Mouse (Mus musculus): ENCODE data around the gene Phldb3.

Gene Phldb3

DNA sequence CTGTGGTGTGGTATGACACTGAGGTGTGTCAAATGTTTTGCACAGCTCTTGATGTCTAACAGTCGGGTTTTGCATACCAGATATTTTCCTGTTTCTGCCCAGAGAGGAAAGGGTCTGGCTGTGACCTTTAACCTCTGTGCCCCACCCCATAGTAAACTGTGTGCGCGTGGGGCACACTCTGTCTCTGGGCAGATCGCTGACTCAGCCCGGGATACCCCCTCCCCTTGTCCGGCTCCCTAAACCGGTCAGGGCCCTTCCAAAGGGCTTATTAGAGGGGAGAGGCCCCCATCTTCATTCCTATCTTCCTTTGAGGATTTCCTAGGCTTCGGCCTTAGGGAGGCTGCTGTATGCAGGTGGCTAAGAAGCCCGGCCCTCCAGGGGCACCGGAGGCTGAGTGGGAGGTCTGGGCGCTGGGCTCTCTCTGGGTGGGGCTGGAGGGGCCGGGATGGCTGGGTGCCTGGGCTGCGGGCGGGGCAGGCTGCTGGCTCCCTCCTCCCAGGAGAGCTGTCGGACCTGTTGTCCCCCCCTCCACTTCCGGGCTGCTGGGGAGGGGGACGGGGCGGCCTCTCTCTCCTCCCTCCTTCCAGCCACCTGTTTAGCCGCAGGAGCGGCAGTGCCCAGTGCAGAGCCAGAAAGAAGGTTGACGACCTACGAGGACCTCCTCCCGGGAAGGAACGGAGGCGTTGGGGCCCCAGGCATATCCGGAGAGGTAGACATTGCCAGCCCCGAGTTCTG, at the start of gene Phldb3:
Gene Phldb3, plus strand, starts transcription at position 620 of the 735 bp plus-strand sequence.
- DNase-seq, result peak; percentile 6

DNA sequence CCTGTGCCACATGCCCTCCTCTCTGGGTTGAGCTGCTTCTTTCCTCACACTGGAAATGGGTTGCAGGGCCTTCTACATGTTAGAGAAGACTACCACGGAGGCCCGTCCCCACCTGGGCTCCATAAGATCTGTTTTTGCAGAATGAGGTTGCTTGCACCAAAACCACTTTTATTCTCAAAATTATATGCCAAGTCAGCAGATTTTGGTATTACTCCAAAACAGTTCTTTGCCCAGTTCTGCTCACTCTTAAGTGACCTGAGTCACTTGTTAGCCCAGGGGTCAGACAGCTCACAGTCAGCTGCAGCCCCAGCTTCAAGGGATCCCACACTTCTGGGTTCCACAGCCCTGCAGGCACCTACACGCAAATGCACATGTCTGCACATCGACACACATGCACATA, 49.1 kb upstream of the Phldb3 start:
- no peak for DNase-seq

DNA sequence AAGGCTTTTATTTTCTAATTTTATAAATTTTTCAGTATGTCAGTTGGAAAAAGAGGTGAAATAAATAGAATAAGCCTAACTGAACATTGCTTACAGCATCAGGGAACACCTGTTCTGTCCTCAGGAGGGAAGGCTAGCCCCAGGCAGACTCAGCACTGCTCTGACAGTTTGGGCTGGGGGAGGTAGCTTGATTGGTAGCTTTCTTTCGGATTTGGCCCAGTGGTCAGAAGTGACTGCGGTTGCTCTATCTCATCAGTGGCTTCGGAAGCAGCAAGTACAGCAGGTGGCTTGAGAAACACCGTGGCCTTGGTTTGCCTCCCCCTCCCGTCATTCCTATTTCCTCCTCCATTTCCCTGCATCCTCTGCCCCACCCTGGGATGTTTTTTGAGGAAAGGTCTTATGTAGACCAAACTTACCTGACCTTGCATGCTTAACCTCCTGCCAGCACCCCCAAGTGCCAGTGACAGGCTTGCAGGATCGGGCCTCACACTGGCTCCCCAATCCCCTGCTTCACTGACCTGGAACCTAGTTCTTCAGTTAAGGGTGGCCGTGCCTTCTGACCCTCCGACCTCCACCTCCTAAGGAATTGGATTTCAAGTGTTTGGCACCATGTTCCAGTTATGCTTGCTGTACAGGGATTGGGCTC, 47.2 kb upstream of the Phldb3 start:
- DNase-seq, result no peak

DNA sequence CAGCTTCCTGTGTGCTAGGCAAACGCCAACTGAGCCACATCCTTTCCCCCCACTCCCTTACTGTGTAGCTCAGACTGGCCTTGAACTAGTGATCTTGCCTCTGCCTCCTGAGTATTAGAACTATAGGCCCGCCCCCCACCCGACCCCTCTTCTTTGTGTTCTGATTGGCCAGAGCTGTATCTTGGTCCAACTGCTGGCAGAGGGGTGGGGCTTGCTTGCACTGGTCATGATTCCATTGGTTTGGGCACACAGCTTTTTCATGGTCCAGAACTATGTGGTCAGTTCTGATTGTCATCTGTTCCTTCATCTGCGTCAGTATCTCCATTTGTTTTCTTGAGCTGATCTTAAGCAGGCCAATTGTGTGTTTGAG, 46.7 kb upstream of the Phldb3 start:
- no peak for DNase-seq

DNA sequence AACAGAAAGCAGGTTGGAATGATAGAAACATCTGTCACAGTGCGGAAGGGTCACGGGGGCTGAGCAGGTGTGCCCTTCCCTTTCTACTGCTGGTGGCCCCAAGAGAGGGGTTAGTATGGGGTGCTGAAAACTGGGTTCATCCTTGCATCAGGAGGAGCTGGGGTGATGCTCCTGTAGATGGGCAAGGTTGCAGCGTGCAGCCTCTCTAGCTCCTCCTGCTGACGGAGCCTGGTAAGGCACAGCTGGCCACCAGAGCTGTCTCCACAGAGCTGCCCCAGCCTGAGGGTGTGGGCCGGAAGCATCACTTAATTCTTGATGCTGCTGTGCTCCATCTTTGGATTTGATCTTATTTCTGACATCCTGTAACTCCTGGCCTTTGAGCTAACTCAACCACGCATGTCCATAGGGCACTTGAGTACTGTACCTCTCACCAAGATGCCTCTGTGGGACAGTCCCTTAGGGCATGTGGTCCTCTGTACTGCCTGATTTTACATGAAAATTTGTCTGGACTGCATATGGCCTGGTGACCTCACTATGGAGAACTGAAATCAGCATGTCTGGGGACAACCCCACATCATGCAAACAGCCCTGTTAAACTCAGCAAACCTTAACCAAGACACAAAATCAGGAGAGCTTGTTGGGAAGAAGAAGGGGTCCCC, 45.8 kb upstream of the Phldb3 start:
- DNase-seq, result peak; percentile 71

DNA sequence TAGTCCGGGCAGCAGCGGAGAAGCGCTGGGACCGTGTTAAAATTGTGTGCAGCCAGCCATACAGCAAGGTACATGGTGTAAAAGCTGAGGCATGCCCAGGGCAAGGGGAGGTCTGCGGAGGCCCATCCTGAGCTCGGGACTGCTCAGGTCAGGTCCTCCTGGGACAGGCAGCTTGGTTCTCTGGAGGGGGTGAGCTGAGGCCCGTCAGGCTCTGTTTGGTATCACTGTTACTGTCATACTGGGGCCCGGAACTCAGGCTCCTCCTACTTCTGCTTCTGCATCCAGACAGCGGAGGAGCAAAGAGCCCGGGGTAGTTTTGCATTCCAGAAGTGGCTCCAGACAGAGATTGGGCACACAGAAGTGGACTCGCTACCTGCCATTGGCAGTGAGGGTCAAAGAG, 44.9 kb upstream of the Phldb3 start:
- DNase-seq, result no peak

DNA sequence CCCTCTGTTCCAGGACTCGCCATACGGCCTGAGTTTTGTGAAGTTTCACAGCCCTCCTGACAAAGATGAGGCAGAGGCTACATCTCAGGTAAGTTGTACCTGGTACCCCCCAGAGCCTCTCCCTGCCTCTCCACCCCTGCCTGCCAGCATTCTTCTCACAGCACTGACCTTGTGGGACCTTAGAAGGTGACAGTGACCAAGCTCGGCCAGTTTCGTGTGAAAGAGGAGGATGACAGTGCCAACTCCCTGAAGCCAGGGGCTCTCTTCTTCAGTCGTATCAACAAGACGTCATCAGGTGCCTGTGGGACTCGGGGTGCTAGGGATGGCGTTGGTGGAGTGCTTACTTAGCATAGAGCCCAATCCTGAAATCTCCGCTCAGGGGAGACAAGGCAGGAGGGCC, 44.4 kb upstream of the Phldb3 start:
- DNase-seq, result no peak

DNA sequence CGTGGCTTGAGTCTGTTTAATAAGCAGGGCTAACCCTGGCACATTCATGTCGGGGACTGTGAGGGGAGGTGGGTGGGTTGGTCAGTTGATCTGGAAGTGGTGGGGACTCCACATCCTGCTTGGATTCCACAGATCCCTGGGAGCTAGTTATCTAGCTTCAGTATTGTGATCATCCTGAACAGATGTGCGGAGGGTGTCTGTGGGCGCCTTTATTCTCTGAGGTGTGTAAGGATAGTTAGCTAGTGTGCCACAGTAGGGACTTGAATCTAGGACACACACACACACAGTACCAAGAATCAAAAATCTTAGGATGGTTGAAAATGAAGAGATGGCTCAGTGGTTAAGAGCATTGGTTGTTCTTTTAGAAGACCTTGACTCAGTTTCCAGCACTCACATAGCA, 42.1 kb upstream of the Phldb3 start:
- DNase-seq, result no peak

DNA sequence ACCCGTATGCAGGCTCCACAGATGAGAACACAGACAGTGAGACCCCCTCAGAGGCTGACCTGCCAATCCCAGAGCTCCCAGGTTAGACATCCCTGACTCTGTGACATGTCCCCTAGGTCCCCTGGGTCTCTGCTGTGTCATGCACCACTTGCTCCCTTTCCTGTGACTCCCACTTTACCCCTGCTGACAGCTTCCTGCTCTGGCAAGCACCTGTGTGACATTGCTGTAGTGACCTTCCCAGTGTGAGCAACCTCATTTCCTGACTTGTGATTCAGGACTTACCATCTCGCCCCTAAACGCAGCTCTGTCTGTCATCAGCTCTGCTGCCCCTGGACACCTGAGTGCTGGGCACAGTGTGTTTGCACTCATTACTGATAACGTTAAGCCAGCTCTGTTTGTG, 39.5 kb upstream of the Phldb3 start:
- DNase-seq, result no peak

DNA sequence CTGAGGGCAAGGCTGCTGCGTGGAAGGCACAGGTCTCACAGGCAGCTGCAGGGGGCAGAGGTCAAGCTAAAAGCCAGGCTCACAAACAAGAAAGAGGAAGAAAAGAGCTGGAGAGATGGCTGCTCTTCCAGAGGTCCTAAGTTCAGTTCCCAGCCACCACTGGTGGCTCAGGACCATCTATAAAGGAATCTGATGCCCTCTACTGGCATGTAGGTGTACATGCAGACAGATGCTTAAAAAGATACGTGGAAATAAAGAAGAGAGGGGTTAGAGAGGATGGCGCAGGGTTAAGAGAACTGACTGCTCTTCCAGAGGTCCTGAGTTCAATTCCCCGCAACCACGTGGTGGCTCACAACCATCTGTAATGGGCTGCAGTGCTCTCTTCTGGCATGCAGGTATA, 38.1 kb upstream of the Phldb3 start:
- DNase-seq, result no peak

DNA sequence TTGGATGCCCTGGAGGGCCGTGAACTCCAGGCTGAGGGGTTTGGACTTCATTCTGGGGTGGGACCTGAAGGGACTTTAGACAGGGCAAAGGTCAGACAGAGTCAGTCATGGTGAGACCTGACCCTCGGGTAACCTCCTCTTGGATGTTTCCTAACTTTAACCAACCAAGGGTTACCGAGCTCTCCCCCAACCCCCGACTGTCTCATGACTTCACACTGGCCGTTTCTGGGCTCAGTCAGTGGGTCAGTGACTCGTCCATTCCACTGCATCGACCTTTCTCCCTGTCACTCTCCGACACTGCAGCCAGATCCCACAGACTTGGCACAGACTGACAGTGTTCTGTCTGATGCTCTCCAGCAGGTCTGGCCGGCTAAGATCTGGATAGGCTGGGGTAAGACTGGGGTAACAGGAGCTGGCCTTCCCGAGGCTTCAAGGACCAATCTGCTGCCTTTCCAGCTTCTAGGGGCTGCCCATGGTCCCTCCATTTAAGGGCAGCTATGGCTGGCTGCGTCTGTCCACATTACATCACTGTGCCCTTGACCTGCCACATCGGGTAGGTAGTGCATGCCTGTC, 36.3 kb upstream of the Phldb3 start:
- no peak for DNase-seq

DNA sequence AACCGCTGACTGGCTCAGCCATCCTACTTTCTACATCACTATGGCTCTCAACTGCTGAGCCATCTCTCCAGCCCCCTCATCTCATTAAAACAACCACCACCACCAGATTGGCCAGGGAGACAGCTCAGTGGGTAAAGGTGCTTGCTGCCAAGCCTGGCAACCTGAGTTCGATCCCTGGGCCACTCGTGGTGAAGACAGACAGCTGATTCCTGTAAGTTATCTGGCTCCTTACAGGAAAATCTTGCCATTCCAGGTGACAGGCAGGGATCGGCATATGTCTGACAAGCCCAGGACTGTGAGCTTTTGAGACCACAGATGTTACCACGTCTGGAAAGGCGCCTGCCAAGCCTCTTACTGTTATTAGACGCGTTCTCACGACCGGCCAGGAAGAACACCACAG, 32.8 kb upstream of the Phldb3 start:
- DNase-seq, result no peak

DNA sequence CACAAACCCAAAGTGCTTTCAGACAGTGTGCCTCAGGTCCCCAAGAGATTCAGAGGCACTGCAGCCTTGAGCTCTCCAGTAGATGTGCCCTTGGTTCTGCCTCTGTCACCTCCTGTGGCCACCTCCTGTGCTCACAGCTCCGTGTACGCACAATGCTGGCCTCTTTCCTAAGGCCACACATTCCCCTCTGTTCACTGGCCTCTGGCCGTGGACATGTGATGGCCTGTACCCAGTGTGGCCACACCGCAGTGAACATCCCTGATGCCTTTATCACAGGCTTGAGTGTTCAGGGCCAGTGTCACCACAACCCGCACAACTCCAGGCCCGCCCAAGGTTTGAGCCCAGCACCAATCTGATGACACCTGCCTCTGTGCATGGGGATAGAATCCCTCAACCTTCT, 25.7 kb upstream of the Phldb3 start:
- DNase-seq, result no peak

DNA sequence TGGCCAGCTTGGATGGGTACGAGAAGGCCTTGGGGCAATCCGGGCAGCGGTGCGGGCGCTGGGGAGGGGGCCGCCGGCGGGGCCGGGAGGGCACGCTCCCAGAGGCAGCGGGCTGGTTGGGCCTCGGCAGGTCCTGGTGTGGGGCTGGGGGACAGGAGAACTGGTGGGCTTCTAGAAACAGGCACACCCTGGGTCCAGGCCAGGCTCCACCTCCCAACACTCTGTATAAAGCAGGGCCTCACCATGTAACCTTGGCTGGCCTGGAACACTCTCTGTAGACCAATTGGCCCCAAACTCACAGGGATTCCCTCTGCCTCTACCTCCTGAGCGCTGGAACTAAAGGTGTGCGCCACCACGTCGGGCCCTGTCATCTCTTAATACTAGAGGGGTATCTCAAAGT, 24.6 kb upstream of the Phldb3 start:
- no peak for DNase-seq

DNA sequence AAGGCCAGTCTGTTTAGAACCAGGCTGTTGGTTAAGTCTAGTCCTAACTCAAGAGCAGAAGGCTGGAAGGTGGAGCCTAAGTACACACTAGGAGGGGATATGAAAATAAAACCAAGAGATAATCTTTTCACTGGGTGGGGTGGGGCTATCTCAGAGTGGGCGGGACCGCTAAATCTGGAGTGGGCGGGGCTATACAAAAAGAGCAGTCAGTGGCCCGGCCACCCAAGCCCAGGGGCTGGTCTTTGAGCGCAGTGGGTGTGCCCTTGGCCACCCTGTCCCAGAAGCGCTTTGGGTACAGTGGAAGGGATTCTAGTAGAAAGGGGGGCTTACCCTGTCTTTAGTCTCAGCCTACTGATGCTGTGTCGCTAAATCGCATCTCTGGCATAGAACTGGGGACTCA, 23.7 kb upstream of the Phldb3 start:
- DNase-seq, result no peak

DNA sequence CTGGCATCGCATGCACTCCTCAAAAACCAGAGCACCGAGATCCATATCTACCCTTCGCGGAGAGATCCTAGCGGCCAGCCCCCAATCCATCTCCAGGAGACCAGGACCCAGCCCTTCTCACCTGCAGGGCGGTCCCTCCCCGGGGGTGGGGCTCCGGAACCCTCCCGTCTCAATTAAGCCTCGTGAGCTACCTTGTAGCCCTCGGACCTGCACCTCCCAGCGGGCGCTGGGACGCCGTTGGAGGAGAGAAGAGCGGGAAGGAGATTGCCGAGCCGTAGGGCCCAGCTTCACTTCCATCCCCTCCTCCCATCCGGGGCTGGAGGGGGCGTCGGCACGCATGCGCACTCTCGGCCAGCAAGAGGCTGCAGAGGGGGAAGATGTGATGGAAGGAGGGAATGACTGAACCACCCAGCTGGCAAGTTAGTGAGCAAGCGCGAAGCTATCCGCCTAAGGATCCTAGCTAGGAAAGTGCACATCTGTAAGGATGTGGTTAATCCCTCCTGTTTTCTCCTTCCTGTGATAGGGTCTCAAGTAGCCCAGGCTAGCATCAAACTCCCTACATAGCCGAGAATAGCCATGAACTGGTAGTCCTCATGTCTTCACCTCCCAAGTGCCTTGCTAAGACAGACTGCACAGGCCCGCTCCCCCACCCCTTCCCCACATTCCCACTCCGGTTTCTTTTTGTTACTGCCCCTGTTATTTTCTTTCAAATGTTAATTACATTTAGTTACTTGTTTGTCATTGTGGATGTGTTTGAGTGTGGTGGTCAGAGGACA, 23.0 kb upstream of the Phldb3 start, which contains the start of the genes Ethe1 and Zfp575:
Gene Ethe1, plus strand, starts transcription at position 214 of the 776 bp plus-strand sequence.
Gene Zfp575, minus strand, starts transcription at position 312 of the 776 bp plus-strand sequence.
- no peak for DNase-seq

DNA sequence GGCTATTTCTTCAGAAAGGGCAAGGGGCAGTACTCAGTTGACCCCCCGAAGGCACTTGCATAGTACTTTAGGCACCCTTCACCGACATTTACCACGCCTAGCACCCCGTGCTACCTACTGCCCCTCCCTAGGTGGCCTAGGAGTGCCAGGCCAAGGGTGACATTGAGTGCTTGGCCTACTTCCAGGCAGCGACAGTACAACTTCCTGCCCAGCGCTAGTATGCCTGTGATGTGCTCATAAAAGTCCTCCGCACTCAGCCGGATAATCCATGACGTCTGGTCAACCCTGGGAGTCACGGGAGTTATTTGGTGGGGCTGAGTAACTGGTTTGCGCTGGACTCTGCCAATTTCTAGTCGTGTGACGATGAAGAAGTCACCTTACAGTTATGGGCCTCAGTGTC, 22.2 kb upstream of the Phldb3 start:
- DNase-seq, result no peak

DNA sequence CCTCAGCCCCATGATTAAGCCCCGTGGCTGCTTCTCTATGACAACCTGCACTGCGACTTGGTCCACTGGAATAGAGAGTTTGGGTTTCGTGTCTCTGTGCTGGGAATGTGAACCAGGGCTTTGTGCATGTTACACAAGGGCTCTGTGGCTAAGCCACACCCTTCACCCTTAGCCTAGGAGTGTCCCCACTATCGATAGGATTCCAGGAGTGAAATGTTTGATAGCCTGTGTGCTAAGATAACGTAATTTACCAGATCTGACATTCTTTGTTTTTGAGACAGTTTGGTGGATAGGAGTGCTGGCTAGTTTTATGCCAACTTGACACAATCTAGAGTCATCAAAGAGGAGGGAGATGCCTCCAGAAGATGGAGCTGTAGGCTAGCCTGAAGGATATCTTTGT, 18.8 kb upstream of the Phldb3 start:
- DNase-seq, result no peak

DNA sequence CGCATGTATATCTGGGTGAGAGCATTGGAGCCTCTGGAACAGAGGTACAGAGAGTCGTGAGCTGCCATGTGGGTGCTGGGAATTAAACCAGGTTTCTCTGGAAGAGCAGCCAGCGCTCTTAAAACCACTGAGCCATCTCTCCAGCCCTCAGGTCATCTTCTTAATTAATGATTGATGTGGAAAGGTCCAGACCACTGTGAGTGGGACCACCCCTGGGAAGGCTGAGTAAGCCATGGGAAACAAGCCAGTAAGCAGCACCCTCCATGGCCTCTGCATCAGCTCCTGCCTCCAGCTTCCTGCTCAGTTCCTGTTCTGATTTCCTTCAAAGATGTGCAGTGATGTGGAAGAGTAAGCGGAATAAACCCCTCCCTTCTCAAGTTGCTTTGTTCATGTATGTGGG, 18.4 kb upstream of the Phldb3 start:
- no peak for DNase-seq

DNA sequence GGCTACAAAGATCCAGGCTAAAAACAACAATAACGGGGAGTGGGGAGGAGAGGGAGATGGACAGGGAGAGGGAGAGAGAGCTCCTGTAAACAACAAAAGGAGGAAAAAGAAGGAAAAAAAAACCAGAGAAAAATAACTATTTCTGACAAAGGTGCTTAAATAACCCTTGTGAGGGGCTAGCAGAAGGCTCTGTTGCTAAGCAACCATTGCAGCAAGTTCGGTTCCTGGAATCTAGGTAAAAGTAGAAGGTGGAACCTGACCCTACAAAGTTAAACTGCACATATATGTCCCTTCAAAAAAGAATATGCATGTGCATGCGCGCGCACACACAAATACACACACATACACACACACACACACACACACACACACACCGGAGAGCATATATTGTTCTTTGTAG, 17.8 kb upstream of the Phldb3 start:
- no peak for DNase-seq

DNA sequence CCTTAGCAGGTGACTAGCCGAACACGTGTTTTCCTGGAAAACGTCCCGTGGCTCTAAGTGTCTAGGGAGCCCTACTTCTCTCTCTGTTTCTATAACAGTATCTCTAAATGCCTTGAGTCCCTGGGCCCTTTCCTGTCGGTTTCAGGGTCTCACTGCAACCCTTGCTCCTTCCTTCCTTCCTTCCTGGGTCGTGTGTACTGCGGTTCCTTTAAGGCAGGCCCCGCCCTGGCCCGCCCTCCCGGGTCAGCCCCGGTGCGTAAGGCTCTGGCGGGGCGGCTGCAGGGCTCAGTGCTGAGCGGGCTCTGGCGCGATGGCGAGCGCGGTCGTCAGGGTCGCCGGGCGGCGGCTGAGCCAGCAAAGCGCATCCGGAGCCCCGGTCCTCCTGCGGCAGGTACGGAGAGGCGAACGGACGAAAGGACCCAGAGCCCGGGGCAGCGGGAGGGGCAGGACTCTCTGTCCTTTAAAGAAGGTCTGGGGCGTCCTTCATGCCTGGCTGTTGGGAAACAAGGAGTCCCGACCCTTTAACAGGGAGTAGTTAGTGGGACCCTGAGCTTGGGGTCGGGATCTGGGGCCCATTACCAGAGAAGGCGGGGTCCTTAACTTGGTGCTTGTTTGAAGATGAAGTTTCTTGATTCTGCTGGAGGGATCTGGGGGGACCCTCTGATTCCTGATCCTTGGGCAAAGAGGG, 16.8 kb upstream of the Phldb3 start:
- peak; percentile 69 for DNase-seq

DNA sequence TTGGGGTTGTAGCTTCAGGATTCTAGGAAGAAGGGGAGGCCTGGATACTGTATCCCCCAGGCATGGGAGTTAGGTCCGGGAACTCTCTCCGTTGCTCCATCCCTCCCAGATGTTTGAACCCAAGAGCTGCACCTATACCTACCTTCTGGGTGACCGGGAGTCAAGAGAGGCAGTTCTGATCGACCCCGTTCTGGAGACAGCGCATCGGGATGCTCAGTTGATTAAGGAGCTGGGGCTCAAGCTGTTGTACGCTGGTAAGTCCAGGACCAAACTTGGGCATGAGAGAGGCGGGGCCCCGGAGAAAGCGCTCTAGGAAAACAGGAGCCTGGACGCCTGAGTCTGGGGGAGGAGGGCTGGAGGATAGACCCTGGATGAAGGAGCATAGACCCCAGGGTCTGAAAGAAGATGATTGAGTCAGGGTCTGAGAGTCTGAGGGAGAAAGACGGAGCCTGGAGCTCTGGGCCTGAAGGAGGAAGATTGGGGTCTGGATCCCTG, 16.2 kb upstream of the Phldb3 start:
- DNase-seq, result no peak

All from cerebellum, adult 9-10 months (tissue).